Comparison of ENCODE assay signal across 8 mouse cellular contexts in the genomic region with DNA sequence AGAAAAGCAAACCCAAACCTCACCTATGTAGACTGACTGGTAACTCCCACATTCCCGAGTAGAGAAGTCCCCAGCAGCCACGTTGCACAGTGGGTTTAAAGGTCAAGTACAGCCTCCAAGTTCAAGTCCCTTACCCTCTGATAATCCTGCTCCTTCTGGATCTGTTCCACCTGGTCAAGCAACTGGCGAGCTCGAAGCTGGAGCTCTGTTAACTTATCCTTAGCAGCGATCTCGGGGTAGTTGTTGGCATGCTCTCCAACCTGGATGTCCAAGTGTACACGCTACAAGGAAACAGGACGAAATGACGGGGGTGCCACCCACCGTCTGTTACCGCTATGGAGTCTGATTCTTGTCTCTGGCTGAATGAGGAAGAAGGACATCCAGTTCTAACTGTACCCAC. TPM values are rescaled to one million over a fixed set of nuclear protein-coding genes. Genes with fewer than 3 reads are reported as not detected.
A peak's percentile ranks its signal among the peaks of the same experiment; 100 is the strongest.
DNase-seq lines count a peak whose midpoint lies in the region; ATAC-seq and TF ChIP-seq lines count a peak whose summit lies in the region.

No protein-coding gene starts in this region.

- H3K9me3 ChIP-seq in embryonic facial prominence, embryonic 13.5 days, result no peaks in the 10 kb centered on the region
- no peaks in the 10 kb centered on the region for H3K9me3 ChIP-seq in midbrain, embryonic 16.5 days (replicated peaks; ENCODE audit: control insufficient read depth, low read length, poor library complexity, severe bottlenecking)

- DNase-seq in layer of hippocampus, adult 2 months (ENCODE audit: low spot score in 2 of 2), result no peak
- DNase-seq in layer of hippocampus, adult 9-10 months (ENCODE audit: low spot score), result no peak
- peak; percentile 62 for DNase-seq in kidney, adult 9 months
- no peak for DNase-seq in urinary bladder, postnatal 25 days (ENCODE audit: low spot score)
- no peak for DNase-seq in retina, embryonic 14.5 days (ENCODE audit: low spot score)
- no peak for DNase-seq in thymus, postnatal 0 days (ENCODE audit: low spot score)

- WGBS in embryonic facial prominence, embryonic 13.5 days, result 62% methylated on average over 11 of the region's 11 CpGs
- WGBS in midbrain, embryonic 16.5 days, result 61% methylated on average over 11 of the region's 11 CpGs

- H3K27me3 ChIP-seq in embryonic facial prominence, embryonic 13.5 days, result no peaks in the 10 kb centered on the region
- no peaks in the 10 kb centered on the region for H3K27me3 ChIP-seq in midbrain, embryonic 16.5 days (ENCODE audit: control insufficient read depth, insufficient read depth, low read depth, low read length)

- peaks cover 13% of the 10 kb centered on the region for H3K4me1 ChIP-seq in embryonic facial prominence, embryonic 13.5 days
- peaks cover 22% of the 10 kb centered on the region for H3K4me1 ChIP-seq in midbrain, embryonic 16.5 days (ENCODE audit: control insufficient read depth, insufficient read depth, low read length)

- peaks cover 28% of the 10 kb centered on the region for H3K36me3 ChIP-seq in embryonic facial prominence, embryonic 13.5 days
- peaks cover 9% of the 10 kb centered on the region for H3K36me3 ChIP-seq in midbrain, embryonic 16.5 days (ENCODE audit: control insufficient read depth, insufficient read depth, low read length)

- no peak for ATAC-seq in embryonic facial prominence, embryonic 13.5 days (ENCODE audit: insufficient number of reproducible peaks, insufficient read depth, low FRiP score, low TSS enrichment, low read depth)
- no peak for ATAC-seq in midbrain, embryonic 16.5 days

- H3K9ac ChIP-seq in embryonic facial prominence, embryonic 13.5 days, result peak overlapping the region; percentile 95
- peak overlapping the region; percentile 94 for H3K9ac ChIP-seq in midbrain, embryonic 16.5 days (ENCODE audit: low read depth, low read length)

- H3K27ac ChIP-seq in layer of hippocampus, adult 2 months, result peak overlapping the region; percentile 89
- no peak overlapping the region for H3K27ac ChIP-seq in embryonic facial prominence, embryonic 13.5 days
- no peak overlapping the region for H3K27ac ChIP-seq in midbrain, embryonic 16.5 days (ENCODE audit: low read length)

- TF ChIP-seq CTCF in layer of hippocampus, adult 2 months (conservative IDR thresholded peaks at IDR 0.05), result no peak

- peak overlapping the region; percentile 88 for H3K4me2 ChIP-seq in embryonic facial prominence, embryonic 13.5 days
- H3K4me2 ChIP-seq in midbrain, embryonic 16.5 days (ENCODE audit: low read length), result peak overlapping the region; percentile 65

- peak overlapping the region; percentile 94 for H3K4me3 ChIP-seq in layer of hippocampus, adult 2 months
- peak overlapping the region; percentile 95 for H3K4me3 ChIP-seq in embryonic facial prominence, embryonic 13.5 days
- peak overlapping the region; percentile 95 for H3K4me3 ChIP-seq in midbrain, embryonic 16.5 days (ENCODE audit: low read depth, low read length)

RNA-seq across cellular contexts. Expression of a gene that starts 1.1 kb away (rescaled TPM):
- 100 to 1,000 TPM in 1 of 2 experiments, 10 to 100 TPM in 1; 98.7 to 104 TPM for total RNA-seq in layer of hippocampus, adult 2 months (2021)
- 97.1 and 112 TPM in 2 replicates for polyA plus RNA-seq in embryonic facial prominence, embryonic 13.5 days (2015; fragmentation: Nextera tagmentation; extraction: Ambion mirVana)
- 115 and 118 TPM in 2 replicates for polyA plus RNA-seq in midbrain, embryonic 16.5 days (2015; fragmentation: Nextera tagmentation; extraction: Ambion mirVana)
- 75.7 and 79.0 TPM in 2 replicates for polyA plus RNA-seq in thymus, postnatal 0 days (2015; fragmentation: Nextera tagmentation; extraction: Ambion mirVana)

RNA-seq across cellular contexts. Expression of a gene that starts 6.0 kb away (rescaled TPM):
- total RNA-seq in layer of hippocampus, adult 2 months (2021), result 10 to 100 TPM; 40.1 to 48.8 TPM
- polyA plus RNA-seq in embryonic facial prominence, embryonic 13.5 days (2015; fragmentation: Nextera tagmentation; extraction: Ambion mirVana), result 88.1 and 97.2 TPM in 2 replicates
- polyA plus RNA-seq in midbrain, embryonic 16.5 days (2015; fragmentation: Nextera tagmentation; extraction: Ambion mirVana), result 68.9 and 70.1 TPM in 2 replicates
- polyA plus RNA-seq in thymus, postnatal 0 days (2015; fragmentation: Nextera tagmentation; extraction: Ambion mirVana), result 81.6 and 83.9 TPM in 2 replicates

RNA-seq across cellular contexts. Expression of a gene that starts 17.8 kb away (rescaled TPM):
- 100 to 1,000 TPM; 214 to 221 TPM for total RNA-seq in layer of hippocampus, adult 2 months (2021)
- 85.2 and 89.2 TPM in 2 replicates for polyA plus RNA-seq in embryonic facial prominence, embryonic 13.5 days (2015; fragmentation: Nextera tagmentation; extraction: Ambion mirVana)
- polyA plus RNA-seq in midbrain, embryonic 16.5 days (2015; fragmentation: Nextera tagmentation; extraction: Ambion mirVana), result 125 and 127 TPM in 2 replicates
- 82.0 and 83.5 TPM in 2 replicates for polyA plus RNA-seq in thymus, postnatal 0 days (2015; fragmentation: Nextera tagmentation; extraction: Ambion mirVana)

RNA-seq across cellular contexts. Expression of a gene that starts 43.7 kb away (rescaled TPM):
- under 1 TPM; 0.27 to 0.51 TPM for total RNA-seq in layer of hippocampus, adult 2 months (2021)
- 0.04 and 0.48 TPM in 2 replicates for polyA plus RNA-seq in embryonic facial prominence, embryonic 13.5 days (2015; fragmentation: Nextera tagmentation; extraction: Ambion mirVana)
- polyA plus RNA-seq in midbrain, embryonic 16.5 days (2015; fragmentation: Nextera tagmentation; extraction: Ambion mirVana), result 0.08 and 0.14 TPM in 2 replicates
- 0.04 TPM in 2 replicates for polyA plus RNA-seq in thymus, postnatal 0 days (2015; fragmentation: Nextera tagmentation; extraction: Ambion mirVana)
